9 mouse cellular contexts compared by ENCODE assay signal in the genomic region with DNA sequence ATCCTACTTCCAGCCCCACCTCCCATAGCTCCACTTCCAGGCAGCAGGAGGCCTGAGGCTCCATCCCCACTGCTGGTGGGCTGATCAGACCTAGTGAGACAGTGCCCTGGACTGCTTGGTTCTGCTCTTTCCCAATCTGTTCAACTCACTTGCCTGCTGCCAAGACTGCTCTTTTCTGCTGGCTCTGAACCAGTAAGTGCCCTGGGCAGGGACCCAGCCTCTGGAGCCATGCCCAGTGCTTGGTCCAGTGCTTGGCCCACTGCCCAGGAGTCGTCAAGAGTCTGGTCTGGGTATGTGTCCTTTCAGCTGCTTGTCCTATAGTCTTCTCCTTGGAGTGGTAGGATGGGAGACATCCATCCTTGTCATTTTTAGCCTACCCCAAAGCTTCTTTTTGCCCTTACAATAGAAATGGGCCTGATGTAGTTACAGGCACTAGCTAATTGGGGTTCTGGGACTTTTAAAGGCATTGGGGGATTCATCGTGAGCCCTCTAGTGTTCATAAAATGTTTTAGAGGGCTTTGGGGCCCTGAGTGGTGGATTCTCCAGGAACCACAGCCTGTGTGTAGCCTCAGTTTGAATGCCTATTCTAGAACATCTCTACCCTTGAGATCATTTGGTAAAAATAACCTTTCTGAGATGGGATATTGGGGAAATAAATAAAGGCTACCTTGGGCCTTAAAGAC.
DNase-seq lines count a peak whose midpoint lies in the region; ATAC-seq and TF ChIP-seq lines count a peak whose summit lies in the region.
"Had no signal": no experiment of that assay in that cellular context is flagged by ENCODE, and none has a peak within 500 bp of the region (broad histone marks: within the 10 kb centered on the region; RNA-seq: fewer than 3 reads in every experiment).

No protein-coding gene starts in this region.

- no peaks in the 10 kb centered on the region for H3K36me3 ChIP-seq in forebrain, embryonic 15.5 days
- H3K36me3 ChIP-seq in lung, embryonic 15.5 days = no peaks in the 10 kb centered on the region
- no peaks in the 10 kb centered on the region for H3K36me3 ChIP-seq in thymus, adult 2 months (ENCODE audit: control insufficient read depth, insufficient read depth, low read length)

- 26% methylated on average over 2 of the region's 2 CpGs for WGBS in forebrain, embryonic 15.5 days
- whole genome bisulfite sequencing in lung, embryonic 15.5 days = 48% methylated on average over 2 of the region's 2 CpGs
- 68% methylated on average over 2 of the region's 2 CpGs for WGBS in thymus, adult 2 months

- H3K9ac ChIP-seq in forebrain, embryonic 15.5 days (replicated peaks) = no peak overlapping the region
- H3K9ac ChIP-seq in lung, embryonic 15.5 days = no peak overlapping the region

- no peaks in the 10 kb centered on the region for H3K27me3 ChIP-seq in forebrain, embryonic 15.5 days
- H3K27me3 ChIP-seq in lung, embryonic 15.5 days = no peaks in the 10 kb centered on the region
- H3K27me3 ChIP-seq in thymus, adult 2 months (ENCODE audit: control insufficient read depth, insufficient read depth, low read length) = no peaks in the 10 kb centered on the region

- TF ChIP-seq CTCF in layer of hippocampus, adult 2 months (conservative IDR thresholded peaks at IDR 0.05) = peak; percentile 68
- no peak for TF ChIP-seq CTCF in thymus, adult 2 months (IDR thresholded peaks at IDR 0.05; ENCODE audit: borderline replicate concordance, control insufficient read depth, extremely low read depth, insufficient read depth, low read length, poor library complexity)

- H3K27ac ChIP-seq in forebrain, embryonic 15.5 days (replicated peaks) = peak overlapping the region; percentile 35; the same call in 1 of the 2 replicates
- no peak overlapping the region for H3K27ac ChIP-seq in layer of hippocampus, adult 2 months
- peak overlapping the region; percentile 60 for H3K27ac ChIP-seq in lung, embryonic 15.5 days
- no peak overlapping the region for H3K27ac ChIP-seq in thymus, adult 2 months (ENCODE audit: control insufficient read depth, insufficient read depth, low read length)
- H3K27ac ChIP-seq: macrophage had no signal

- no peak overlapping the region for H3K4me2 ChIP-seq in forebrain, embryonic 15.5 days (replicated peaks)
- H3K4me2 ChIP-seq in lung, embryonic 15.5 days = no peak overlapping the region

- no peak for TF ChIP-seq POLR2A in thymus, adult 2 months (IDR thresholded peaks at IDR 0.05; ENCODE audit: control insufficient read depth, extremely low read depth, insufficient read depth, low read length, poor library complexity)

- DNase-seq in 3T3-L1 (ENCODE audit: low read depth, low spot score) = peak; percentile 86
- peak; percentile 74 to 84 for DNase-seq in adrenal gland, postnatal 4 days (ENCODE audit: low spot score in 2 of 2)
- DNase-seq in heart, postnatal 14 days = peak; percentile 86 to 91
- peak; percentile 84 to 85 for DNase-seq in layer of hippocampus, adult 2 months (ENCODE audit: low spot score in 2 of 2)
- peak; percentile 85 for DNase-seq in right cerebral cortex, postnatal 14 days
- no peak for DNase-seq in thymus, adult 2 months

- peak; percentile 88 for ATAC-seq in forebrain, embryonic 15.5 days (replicated peaks)
- ATAC-seq in lung, embryonic 15.5 days (ENCODE audit: borderline replicate concordance, extremely low read depth, low FRiP score, low TSS enrichment) = peak; percentile 91

- H3K4me1 ChIP-seq in forebrain, embryonic 15.5 days = peaks cover 44% of the 10 kb centered on the region
- H3K4me1 ChIP-seq in lung, embryonic 15.5 days = peaks cover 24% of the 10 kb centered on the region
- H3K4me1 ChIP-seq in thymus, adult 2 months (replicated peaks; ENCODE audit: control insufficient read depth, insufficient read depth, low read length) = peaks cover 7% of the 10 kb centered on the region

- intact Hi-C loops in heart, postnatal 14 days (cut with DNase I) = loop anchor here (5.0 to 10.0 kb wide), 2 partner anchors 271 to 398 kb away; no protein-coding TSS in a partner anchor

- H3K4me3 ChIP-seq in forebrain, embryonic 15.5 days = no peak overlapping the region
- H3K4me3 ChIP-seq in layer of hippocampus, adult 2 months = no peak overlapping the region
- H3K4me3 ChIP-seq in lung, embryonic 15.5 days = no peak overlapping the region
- no peak overlapping the region for H3K4me3 ChIP-seq in thymus, adult 2 months (ENCODE audit: control insufficient read depth, insufficient read depth, low read length)

- H3K9me3 ChIP-seq in forebrain, embryonic 15.5 days = no peaks in the 10 kb centered on the region
- no peaks in the 10 kb centered on the region for H3K9me3 ChIP-seq in lung, embryonic 15.5 days

Comparison
In these comparisons a context has a peak if more than half of its experiments do, and no peak if none do; other contexts are left out.
1. H3K27ac ChIP-seq: peak in forebrain, embryonic 15.5 days (single experiment) and lung, embryonic 15.5 days (single experiment); none in layer of hippocampus, adult 2 months (single experiment) and thymus, adult 2 months (single experiment).